Mouse (Mus musculus): Measurements from ENCODE around the gene BC005537. TPM values are rescaled to one million over a fixed set of nuclear protein-coding genes. Genes with fewer than 3 reads are reported as not detected.
A peak's percentile ranks its signal among the peaks of the same experiment; 100 is the strongest.
"Not testable (repeated sequence)": the region's sequence is repeated elsewhere in the genome, so short reads cannot be mapped to it uniquely, and the experiment has no call there.

Gene BC005537
- polyA plus RNA-seq, 1 experiment from 2014 or later, result 19.2 TPM

GRCm38 (mm10) chr13:24830756-24831352, 29.4 kb downstream of the BC005537 start:
- H3K4me3 ChIP-seq (ENCODE audit: low read depth, low read length), result peak overlapping the region; percentile 91
- no peaks in the 10 kb centered on the region for H3K9me3 ChIP-seq (replicated peaks; ENCODE audit: control insufficient read depth, low read length)
- ATAC-seq (replicated peaks; ENCODE audit: insufficient number of reproducible peaks, low FRiP score, low TSS enrichment), result no peak
- 4% methylated on average over 20 of the region's 20 CpGs for WGBS (ENCODE audit: insufficient replicate concordance)
- H3K27ac ChIP-seq (ENCODE audit: low read depth, low read length), result peak overlapping the region; percentile 89
- H3K4me2 ChIP-seq, result peak overlapping the region; percentile 89
- H3K4me1 ChIP-seq (ENCODE audit: control insufficient read depth, insufficient read depth, low read length), result peaks cover 21% of the 10 kb centered on the region
- H3K36me3 ChIP-seq (ENCODE audit: control insufficient read depth, insufficient read depth, low read length), result no peaks in the 10 kb centered on the region
- H3K9ac ChIP-seq (ENCODE audit: low read depth, low read length), result peak overlapping the region; percentile 78
- no peaks in the 10 kb centered on the region for H3K27me3 ChIP-seq (ENCODE audit: control insufficient read depth, insufficient read depth, low read length)

GRCm38 (mm10) chr13:24831353-24832130, 30.1 kb downstream of the BC005537 start, which contains the start of the genes Acot13 and Tdp2:
Gene Acot13, minus strand, starts transcription at chr13:24831540.
Gene Tdp2, plus strand, starts transcription at chr13:24831679.
- peaks cover 3% of the 10 kb centered on the region; the same call in 1 of the 2 replicates for H3K36me3 ChIP-seq (ENCODE audit: control insufficient read depth, insufficient read depth, low read length)
- peak within 1 kb of the TSS; percentile 89 for H3K9ac ChIP-seq (ENCODE audit: low read depth, low read length)
- peak within 1 kb of the TSS; percentile 89 for H3K27ac ChIP-seq (ENCODE audit: low read depth, low read length)
- WGBS (ENCODE audit: insufficient replicate concordance), result under 1% methylated on average over 87 of the region's 90 CpGs
- peak within 1 kb of the TSS; percentile 89 for H3K4me2 ChIP-seq
- no peaks in the 10 kb centered on the region for H3K27me3 ChIP-seq (ENCODE audit: control insufficient read depth, insufficient read depth, low read length)
- peak; percentile 96 for ATAC-seq (replicated peaks; ENCODE audit: insufficient number of reproducible peaks, low FRiP score, low TSS enrichment)
- peaks cover 14% of the 10 kb centered on the region for H3K4me1 ChIP-seq (ENCODE audit: control insufficient read depth, insufficient read depth, low read length)
- no peaks in the 10 kb centered on the region for H3K9me3 ChIP-seq (replicated peaks; ENCODE audit: control insufficient read depth, low read length)
- H3K4me3 ChIP-seq (ENCODE audit: low read depth, low read length), result peak within 1 kb of the TSS; percentile 91

- peaks cover 5% of the 10 kb centered on the region; the same call in 1 of the 2 replicates for H3K36me3 ChIP-seq (ENCODE audit: control insufficient read depth, insufficient read depth, low read length)
- H3K27me3 ChIP-seq (ENCODE audit: control insufficient read depth, insufficient read depth, low read length), result no peaks in the 10 kb centered on the region
- no peaks in the 10 kb centered on the region for H3K9me3 ChIP-seq (replicated peaks; ENCODE audit: control insufficient read depth, low read length)
- peak overlapping the region; percentile 89 for H3K4me2 ChIP-seq
- peak overlapping the region; percentile 91 for H3K4me3 ChIP-seq (ENCODE audit: low read depth, low read length)
- ATAC-seq (replicated peaks; ENCODE audit: insufficient number of reproducible peaks, low FRiP score, low TSS enrichment), result no peak
- peak overlapping the region; percentile 88 for H3K27ac ChIP-seq (ENCODE audit: low read depth, low read length)
- WGBS (ENCODE audit: insufficient replicate concordance), result 5% methylated on average over 21 of the region's 21 CpGs
- H3K9ac ChIP-seq (ENCODE audit: low read depth, low read length), result peak overlapping the region; percentile 89
- H3K4me1 ChIP-seq (ENCODE audit: control insufficient read depth, insufficient read depth, low read length), result peaks cover 14% of the 10 kb centered on the region
Observed at GRCm38 (mm10) chr13:24832131-24832810, 30.8 kb downstream of the BC005537 start.

GRCm38 (mm10) chr13:24832811-24833155, 31.3 kb downstream of the BC005537 start:
- 67% methylated on average over 2 of the region's 2 CpGs for WGBS (ENCODE audit: insufficient replicate concordance)
- H3K4me2 ChIP-seq, result peak overlapping the region; percentile 89
- H3K9me3 ChIP-seq (replicated peaks; ENCODE audit: control insufficient read depth, low read length), result no peaks in the 10 kb centered on the region
- ATAC-seq (replicated peaks; ENCODE audit: insufficient number of reproducible peaks, low FRiP score, low TSS enrichment), result no peak
- H3K36me3 ChIP-seq (ENCODE audit: control insufficient read depth, insufficient read depth, low read length), result peaks cover 5% of the 10 kb centered on the region; the same call in 1 of the 2 replicates
- H3K4me1 ChIP-seq (ENCODE audit: control insufficient read depth, insufficient read depth, low read length), result peaks cover 14% of the 10 kb centered on the region
- H3K27ac ChIP-seq (ENCODE audit: low read depth, low read length), result no peak overlapping the region
- peak overlapping the region; percentile 89 for H3K9ac ChIP-seq (ENCODE audit: low read depth, low read length)
- H3K27me3 ChIP-seq (ENCODE audit: control insufficient read depth, insufficient read depth, low read length), result no peaks in the 10 kb centered on the region
- peak overlapping the region; percentile 91 for H3K4me3 ChIP-seq (ENCODE audit: low read depth, low read length)

GRCm38 (mm10) chr13:24837765-24838164, 36.3 kb downstream of the BC005537 start:
- ATAC-seq (replicated peaks; ENCODE audit: insufficient number of reproducible peaks, low FRiP score, low TSS enrichment); H3K27me3 ChIP-seq (ENCODE audit: control insufficient read depth, insufficient read depth, low read length); H3K36me3 ChIP-seq (ENCODE audit: control insufficient read depth, insufficient read depth, low read length); H3K9ac ChIP-seq (ENCODE audit: low read depth, low read length); H3K27ac ChIP-seq (ENCODE audit: low read depth, low read length); H3K4me3 ChIP-seq (ENCODE audit: low read depth, low read length); H3K9me3 ChIP-seq (replicated peaks; ENCODE audit: control insufficient read depth, low read length); H3K4me2 ChIP-seq: not testable (repeated sequence)
- WGBS (ENCODE audit: insufficient replicate concordance), result 90% methylated on average over 8 of the region's 8 CpGs
- H3K4me1 ChIP-seq (ENCODE audit: control insufficient read depth, insufficient read depth, low read length), result peaks cover 10% of the 10 kb centered on the region

GRCm38 (mm10) chr13:24839831-24840230, 38.4 kb downstream of the BC005537 start:
- H3K27me3 ChIP-seq (ENCODE audit: control insufficient read depth, insufficient read depth, low read length), result no peaks in the 10 kb centered on the region
- H3K4me1 ChIP-seq (ENCODE audit: control insufficient read depth, insufficient read depth, low read length), result peaks cover 3% of the 10 kb centered on the region
- H3K9me3 ChIP-seq (replicated peaks; ENCODE audit: control insufficient read depth, low read length), result no peaks in the 10 kb centered on the region
- no peak overlapping the region for H3K9ac ChIP-seq (ENCODE audit: low read depth, low read length)
- H3K4me2 ChIP-seq, result no peak overlapping the region
- peaks cover 5% of the 10 kb centered on the region; the same call in 1 of the 2 replicates for H3K36me3 ChIP-seq (ENCODE audit: control insufficient read depth, insufficient read depth, low read length)
- WGBS (ENCODE audit: insufficient replicate concordance), result 78% methylated on average over 3 of the region's 3 CpGs
- no peak overlapping the region for H3K27ac ChIP-seq (ENCODE audit: low read depth, low read length)
- ATAC-seq (replicated peaks; ENCODE audit: insufficient number of reproducible peaks, low FRiP score, low TSS enrichment), result no peak
- no peak overlapping the region for H3K4me3 ChIP-seq (ENCODE audit: low read depth, low read length)

GRCm38 (mm10) chr13:24841702-24842101, 40.2 kb downstream of the BC005537 start:
- Histone ChIP-seq H3K4me2 (no peak overlapping the region), H3K27ac (ENCODE audit: low read depth, low read length) (no peak overlapping the region), H3K9me3 (replicated peaks; ENCODE audit: control insufficient read depth, low read length) (no peaks in the 10 kb centered on the region), H3K36me3 (ENCODE audit: control insufficient read depth, insufficient read depth, low read length) (peaks cover under 1% of the 10 kb centered on the region; the same call in 1 of the 2 replicates), H3K9ac (ENCODE audit: low read depth, low read length) (no peak overlapping the region), H3K27me3 (ENCODE audit: control insufficient read depth, insufficient read depth, low read length) (no peaks in the 10 kb centered on the region), H3K4me1 (ENCODE audit: control insufficient read depth, insufficient read depth, low read length) (peaks cover 6% of the 10 kb centered on the region), H3K4me3 (ENCODE audit: low read depth, low read length) (no peak overlapping the region)
- WGBS (ENCODE audit: insufficient replicate concordance), result 77% methylated on average over 3 of the region's 3 CpGs
- ATAC-seq (replicated peaks; ENCODE audit: insufficient number of reproducible peaks, low FRiP score, low TSS enrichment), result no peak

All from heart, embryonic 11.5 days (tissue).